Mouse (Mus musculus) adrenal gland, adult 2 months (tissue): ENCODE data around the gene A930017K11Rik. TPM values are rescaled to one million over a fixed set of nuclear protein-coding genes. Genes with fewer than 3 reads are reported as not detected.

ENCODE experiments used
- DNase-seq: peaks from one replicate; pipeline ENCODE4 v3.0.0; 2021
- long read RNA-seq: library from polyadenylated mRNA; stranded (forward); transcript quantifications from one replicate; pipeline ENCODE4 v2.0.0, GENCODE M21; 2021
- polyA plus RNA-seq: library from polyadenylated mRNA; depleted of rRNA; stranded (reverse); fragments of >200 nt; gene quantifications from 2 replicates; pipeline ENCODE4 v1.2.3, GENCODE M21; 2012; rRNA removed
- total RNA-seq, 2 experiments: library from RNA; stranded (reverse); gene quantifications; 2 replicates each; pipeline ENCODE4 v1.2.3; 2021

Gene A930017K11Rik
- total RNA-seq = not detected
- polyA plus RNA-seq = 0.13 TPM in 1 of 2 replicates, not detected in the other
- long read RNA-seq = 0 reads

DNA sequence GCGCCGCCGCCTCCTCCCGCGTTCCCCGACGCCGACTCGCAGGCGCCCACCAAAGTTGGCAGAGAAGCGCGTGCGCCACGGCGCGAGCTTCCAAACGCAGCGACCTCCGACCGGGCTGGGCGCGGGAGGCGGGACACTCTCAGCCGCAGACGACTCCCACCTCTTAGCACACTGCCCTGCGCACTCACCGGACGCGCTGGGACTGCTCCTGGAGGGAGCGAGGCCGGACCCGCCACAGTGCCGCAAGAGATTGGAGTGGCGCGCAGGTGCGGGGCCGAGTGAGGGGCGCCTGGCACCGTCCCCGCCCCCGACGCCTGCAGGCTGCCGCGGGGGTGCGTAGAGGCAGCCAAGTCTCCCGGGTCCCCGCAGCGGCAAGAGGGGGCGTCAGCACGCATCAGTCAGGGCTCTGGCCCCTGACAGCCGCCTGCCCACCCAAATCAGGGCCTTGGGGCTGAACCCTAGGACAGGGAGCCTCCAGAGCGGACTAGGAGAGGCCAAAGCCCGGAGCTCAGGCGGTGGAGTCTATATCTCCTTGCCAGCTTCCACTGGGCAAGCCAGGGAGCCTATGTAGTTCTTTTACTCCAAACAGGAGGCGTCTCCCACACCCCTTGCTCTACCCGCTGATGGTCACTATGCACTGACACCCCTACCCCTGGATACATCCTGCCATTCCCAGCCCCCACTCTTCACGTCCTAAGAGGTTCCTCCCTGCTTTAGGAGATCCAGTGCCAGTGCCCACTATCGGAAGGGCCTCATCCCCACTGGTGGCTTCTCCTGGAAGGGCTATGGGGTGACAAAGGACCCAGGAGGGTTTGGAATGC lies at the start of gene A930017K11Rik:
TSS of gene A930017K11Rik (minus strand) at position 763 of the 821 bp plus-strand sequence.
- peak; percentile 30 for DNase-seq

DNA sequence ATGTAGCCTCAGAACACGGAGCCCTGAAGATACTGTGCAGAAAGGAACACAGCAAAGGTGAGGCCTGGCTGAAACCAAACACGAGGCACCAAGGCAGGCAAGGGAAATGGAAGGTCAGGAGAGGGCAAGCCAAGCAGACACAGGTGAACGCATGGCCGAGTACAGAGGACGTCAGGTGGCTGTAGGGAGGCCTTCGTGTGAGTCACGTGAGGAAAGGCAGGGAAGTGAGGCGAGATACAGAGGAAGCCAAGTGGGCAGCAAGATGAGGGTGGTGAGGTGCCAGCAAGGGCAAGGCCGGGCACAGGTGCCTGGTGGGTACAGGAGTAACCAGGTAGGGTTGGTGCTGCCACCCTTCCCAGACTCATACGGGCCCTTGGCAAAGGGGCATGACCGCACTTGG lies 46.1 kb upstream of the A930017K11Rik start:
- DNase-seq = no peak

DNA sequence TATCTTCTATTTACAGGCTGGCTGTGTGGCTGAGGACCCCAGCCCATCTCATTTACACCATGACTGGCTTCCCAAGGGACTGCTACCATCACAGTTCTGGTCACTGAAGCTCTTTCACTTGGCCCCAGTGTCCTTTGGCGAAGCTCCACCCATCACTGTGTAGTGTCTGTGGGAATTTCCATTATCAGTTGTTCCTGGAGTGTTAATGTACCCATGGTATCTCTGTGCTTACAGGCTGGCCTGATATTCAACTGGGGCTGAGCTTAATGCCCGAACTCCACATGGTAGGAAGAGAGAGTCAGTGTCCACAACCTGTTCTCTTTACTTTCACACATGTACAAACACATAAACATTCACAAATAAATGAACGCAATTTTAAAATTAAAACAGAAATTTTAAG lies 41.1 kb upstream of the A930017K11Rik start:
- no peak for DNase-seq

DNA sequence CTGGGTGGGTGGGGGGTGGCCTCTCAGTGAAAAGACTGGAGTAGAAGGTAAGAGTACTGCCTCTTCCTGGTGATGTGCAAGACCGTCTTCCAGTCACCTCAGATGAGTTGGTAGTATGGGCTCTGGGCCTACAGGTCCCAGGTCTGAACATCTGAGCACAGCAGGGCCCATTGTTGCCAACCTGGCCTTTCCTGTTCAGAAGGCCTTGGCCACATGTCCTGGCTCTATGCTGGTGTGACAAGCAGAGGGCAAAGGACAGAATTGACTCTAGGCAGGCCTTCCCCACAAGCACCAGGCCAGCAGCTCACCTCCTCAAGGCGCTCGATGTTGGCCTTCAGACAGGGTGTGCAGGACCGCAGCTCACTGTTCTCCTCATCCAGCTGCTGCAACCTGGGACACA lies 39.9 kb upstream of the A930017K11Rik start:
- DNase-seq = no peak

DNA sequence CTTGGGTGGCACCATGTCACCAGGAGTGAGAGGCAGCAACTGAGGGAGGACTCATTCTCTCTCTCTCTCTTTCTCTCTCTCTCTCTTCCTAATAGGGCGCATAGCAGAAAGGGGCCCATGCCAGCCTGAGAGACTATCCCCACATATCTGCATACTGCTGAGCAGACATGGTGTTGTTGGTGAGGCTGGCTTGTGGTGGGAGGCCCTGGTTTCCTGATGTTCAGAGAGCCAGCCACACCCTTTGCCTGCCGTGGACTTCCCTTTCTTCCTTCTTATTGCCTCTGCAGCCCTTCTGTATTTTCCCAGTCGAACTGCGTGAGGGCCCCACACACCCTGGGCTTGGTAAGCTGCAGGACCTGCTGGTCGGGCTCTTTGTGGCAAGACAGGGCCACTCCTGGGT lies 38.0 kb upstream of the A930017K11Rik start:
- no peak for DNase-seq

DNA sequence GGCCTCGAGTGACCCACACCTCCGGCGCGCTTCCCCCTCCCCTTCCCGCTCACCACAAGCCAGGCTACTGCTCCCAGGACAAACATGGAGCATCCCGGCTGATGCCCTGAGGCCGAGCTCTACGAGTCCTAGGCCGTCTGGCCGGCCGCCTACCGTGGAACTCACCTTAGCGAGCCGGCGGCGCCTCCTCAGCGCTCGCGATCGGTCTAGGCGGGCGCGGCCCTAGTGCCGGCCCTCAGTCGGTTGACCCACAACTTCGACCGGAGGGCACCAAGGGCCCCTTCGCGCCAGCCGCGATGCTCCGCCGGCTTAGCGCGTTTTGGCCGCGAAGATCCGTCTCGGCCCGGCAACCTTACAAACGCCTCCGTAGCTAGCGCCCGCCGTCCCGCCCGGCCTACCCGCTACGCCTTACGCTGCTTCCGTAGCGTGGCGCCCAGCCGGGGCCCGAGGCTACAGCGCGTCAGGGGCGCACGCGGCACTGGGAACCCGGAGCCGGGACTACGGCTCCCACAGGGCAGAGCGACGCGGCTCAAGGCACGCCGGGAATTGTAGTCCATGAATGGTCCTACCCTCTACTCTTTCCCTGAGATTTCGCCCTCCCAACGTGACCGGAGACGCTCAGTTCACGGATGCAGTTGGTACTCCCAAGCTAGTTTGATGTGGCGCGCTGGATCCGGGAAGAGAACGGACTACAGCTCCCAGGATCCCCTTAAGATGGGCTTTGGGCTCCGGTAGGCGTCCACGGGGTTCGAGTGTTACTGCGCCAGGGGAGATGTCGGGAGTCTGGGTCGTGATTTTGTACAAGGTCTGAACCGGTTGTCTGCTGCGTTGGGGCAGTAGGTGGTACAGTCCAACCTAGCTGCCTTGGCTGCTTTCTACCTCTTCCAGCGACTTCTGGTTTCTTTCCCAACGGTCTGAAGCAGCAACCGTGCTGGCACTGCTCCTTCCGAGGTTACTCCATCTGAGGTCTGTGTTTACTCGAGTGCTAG lies 33.2 kb upstream of the A930017K11Rik start, which contains the start of gene Capn15:
TSS of gene Capn15 (minus strand) at position 491 of the 989 bp plus-strand sequence.
- DNase-seq = peak; percentile 96

DNA sequence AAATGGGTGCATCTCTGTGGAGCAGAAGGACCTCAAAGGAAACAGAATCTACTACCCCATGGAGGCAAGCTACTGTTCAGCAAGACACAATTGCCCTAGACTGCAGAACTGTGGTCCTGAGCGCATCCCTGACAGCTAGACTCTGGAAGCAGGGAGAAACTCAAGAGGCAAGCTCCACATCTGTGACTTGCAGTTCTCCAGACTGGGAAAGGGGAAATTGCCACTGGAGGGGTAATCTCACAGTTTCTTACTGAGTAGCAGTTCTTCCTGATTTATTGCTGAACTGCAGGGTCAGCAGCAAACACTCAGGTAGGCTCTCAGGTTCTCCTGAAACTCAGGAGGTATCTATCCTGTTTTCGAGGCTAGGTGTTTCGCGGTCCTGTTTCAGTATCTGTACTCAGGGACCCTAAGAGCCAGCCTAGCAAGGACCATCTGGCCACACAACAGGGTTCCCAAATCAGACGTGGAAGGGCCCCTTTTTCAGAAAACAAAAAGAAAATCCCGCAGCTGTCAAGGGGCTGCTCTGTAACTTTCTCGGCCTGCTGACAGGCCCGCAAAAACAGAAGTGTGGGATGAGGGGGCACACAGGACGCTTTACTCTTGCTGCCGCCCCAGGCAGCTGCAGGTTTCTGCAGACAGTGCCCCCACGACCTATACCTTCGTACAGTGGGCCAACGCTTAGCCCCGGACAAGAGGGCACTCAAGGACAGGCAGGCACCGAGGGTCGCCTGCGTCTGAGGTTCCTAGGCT lies 32.4 kb upstream of the A930017K11Rik start:
- no peak for DNase-seq

DNA sequence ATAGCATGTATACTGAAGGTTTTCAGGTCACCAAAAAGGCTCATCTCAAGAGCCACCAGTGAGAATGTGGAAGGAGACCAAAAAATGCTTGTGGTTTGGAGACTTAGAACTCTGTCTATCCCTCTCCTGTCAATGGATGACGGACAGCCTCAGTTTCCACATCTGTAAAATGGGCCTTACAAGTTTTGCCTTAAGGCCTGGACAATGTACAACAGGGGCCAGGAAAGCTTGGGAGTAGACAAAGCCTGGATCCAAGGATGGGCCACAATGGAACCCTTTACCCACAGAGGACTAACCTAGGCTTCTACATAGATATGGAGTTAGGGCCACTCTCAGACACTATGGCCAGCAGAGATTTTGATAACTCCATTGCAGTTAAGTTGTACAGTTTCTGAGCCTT lies 31.7 kb upstream of the A930017K11Rik start:
- no peak for DNase-seq

DNA sequence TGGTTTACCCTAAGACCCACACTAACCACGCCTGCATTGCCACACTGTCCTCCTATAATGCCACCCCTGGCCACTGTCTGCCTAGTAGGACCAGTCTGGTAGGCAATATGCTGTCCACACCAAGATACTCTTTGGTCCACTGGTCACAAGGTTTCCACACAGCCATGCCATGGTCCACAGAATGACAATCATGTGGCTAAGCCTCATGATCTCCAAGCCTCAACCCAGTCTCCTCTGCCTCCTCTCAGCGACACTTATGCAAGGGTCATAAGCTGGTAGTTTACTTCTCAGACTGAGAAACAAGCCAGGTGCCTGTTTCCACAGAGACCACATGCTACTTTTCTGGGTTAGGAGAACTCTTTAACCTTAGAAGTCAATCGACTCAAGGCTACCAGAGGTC lies 30.5 kb upstream of the A930017K11Rik start:
- DNase-seq = no peak

DNA sequence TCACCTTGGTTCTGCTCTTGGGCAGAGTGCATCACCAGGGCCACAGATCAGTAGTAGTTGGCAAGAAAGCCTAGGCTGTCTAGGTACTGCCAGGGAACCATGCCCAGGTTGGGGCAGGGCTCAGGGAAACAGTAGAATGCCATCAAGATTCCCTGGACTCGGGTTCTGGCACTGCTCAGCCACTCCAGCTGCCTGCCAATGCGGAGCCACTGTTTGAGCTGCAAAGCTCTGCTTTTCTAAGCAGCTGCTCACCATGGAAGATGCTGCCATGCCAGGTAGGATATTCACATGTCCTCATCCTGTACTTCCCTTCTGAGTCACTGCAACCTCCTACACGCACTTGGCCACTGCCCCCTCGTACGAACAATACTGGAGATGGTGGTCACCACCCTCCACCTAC lies 28.5 kb upstream of the A930017K11Rik start:
- peak; percentile 24 for DNase-seq

DNA sequence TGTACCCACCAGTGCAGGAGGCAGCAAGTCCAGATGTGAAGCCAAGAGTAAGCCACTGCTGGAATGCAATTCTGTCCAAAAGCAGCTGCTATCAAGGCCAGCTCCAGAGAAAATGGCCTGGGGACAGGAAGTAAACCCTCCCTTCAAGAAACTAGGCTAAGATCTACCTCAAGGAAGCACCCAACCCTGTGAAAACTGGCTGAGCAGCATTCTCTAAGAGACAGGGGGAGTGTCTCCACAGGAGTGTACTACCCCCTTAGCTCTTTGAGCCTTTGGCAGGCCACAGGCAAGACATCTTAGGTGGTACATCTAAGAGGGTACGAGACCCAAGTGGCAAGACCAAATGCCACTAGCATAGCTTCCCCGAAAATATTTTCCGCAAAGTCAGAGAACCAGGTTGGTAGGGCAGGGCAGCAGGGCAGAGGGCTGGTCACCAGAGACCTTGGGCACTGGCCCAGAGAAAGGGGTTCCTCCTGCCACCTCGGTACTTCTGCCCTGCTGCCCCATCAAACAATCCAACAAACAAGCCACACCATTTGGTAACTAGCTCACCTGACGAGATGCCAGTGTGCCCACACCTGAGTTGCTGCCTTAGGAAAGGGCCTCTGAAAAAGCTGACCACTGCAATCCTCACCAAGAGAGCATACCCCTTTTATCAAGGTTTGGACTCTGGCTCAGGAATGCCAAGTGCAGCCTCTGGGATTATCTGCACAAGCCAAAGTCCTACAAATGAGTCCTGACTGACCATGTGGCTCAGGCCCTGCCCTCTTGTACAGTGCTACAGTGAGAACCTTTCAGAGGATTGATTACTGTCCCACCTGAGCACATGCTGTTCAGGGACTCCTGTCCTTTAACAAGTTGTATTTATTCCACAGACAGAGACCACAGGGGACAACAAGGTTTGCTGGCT lies 27.7 kb upstream of the A930017K11Rik start:
- DNase-seq = no peak

DNA sequence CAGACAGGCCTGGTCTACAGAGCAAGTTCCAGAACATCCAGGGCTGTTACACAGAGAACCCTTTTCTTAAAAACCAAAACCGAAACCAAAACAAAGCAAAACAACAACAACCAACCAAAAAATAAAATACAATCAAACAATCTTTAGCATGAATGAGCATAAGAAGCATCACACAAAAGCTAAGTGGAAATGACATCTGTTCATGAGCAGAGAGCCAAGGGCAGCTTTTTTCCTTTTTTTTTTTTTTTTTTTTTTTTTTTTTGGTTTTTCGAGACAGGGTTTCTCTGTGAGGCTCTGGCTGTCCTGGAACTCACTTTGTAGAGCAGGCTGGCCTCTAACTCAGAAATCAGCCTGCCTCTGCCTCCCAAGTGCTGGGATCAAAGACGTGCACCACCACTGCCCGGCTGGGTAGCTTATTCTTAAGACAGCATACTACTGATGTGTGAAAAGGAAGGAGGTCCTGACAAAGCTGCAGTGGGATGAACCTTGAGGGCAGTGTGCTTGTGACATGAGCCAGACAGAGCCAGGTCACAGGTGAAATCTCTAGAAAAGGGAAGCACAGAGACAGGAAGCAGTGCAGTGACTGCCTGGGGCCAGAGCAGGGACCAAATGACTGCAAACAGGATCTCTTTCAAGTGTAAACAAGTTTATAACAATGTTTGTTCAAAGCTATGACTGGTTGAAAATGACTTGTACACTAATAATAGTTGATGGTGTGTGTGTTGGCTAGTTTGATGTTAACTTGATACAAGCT lies 18.8 kb upstream of the A930017K11Rik start:
- DNase-seq = no peak

DNA sequence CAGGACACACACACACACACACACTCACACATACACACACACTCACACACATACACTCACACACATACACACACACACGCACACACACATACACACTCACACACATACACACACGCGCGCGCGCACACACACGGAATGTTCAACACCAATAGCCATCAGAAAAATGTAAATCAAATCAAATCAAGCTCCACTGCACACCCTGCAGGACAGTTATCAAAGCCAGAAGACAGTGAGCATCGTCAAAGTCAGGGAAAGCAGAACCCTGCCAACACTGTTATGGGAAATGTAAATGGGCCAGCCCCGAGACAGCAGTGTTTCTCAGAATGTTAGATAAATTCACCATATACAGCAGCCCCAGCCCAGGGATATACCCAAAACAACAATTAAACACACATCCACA lies 18.1 kb upstream of the A930017K11Rik start:
- DNase-seq = no peak

DNA sequence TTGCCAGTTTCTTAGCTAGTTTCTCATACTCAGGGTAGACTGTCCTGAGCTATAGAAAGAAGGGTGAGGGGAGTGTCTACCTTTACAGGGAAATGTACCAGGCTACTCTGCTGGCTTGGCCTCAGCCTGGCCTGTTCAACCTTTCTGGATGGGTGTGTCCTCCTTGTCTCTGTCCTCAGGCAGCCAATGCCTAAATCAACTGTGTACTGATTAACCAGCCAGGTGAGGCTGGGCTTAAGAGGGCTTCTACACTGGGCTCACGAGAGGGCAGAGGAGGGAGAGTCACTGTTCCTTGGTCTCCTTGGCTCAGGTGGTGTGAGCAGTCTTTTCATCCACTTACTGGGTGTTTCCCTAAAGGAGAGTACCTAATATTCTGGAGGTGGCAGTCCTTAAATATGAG lies 15.8 kb upstream of the A930017K11Rik start:
- no peak for DNase-seq

DNA sequence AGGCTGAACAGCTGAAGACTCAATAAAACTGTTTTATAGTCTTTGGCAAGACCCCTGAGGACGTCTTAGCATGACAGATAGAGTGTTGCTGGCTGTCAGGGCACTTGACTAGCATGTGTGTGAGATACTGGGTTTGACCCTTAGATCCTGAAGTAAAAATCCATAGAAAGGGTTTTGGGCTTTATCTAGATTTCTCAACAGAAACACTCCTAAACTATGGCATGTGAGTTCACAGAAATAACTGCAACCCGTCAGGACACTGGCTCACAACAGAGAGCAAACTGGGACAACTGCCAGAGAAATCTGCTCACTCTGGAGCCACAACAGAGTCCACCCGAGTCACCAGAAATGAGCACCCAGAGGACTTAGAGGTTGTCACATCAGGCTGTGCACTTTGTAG lies 15.3 kb upstream of the A930017K11Rik start:
- no peak for DNase-seq

DNA sequence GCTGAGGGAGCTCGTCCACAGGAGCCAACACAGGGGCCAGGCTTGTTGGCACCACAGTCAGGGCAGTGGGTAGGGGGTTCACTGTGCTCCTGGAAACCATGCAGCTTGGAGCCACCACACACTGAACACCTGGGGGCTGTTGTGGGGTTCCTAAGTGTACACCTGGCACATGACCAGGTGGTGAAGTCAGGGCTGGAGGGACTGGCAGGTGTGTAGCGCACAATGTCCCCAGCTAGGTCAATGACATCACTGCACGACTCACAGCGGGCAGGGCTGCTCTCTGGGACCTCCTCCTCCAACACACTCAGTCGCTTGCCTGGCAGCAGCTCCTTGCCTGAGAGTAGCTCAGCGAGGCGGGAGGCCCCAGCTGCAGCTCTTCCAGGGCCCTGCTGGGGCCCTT lies 11.9 kb upstream of the A930017K11Rik start:
- no peak for DNase-seq

DNA sequence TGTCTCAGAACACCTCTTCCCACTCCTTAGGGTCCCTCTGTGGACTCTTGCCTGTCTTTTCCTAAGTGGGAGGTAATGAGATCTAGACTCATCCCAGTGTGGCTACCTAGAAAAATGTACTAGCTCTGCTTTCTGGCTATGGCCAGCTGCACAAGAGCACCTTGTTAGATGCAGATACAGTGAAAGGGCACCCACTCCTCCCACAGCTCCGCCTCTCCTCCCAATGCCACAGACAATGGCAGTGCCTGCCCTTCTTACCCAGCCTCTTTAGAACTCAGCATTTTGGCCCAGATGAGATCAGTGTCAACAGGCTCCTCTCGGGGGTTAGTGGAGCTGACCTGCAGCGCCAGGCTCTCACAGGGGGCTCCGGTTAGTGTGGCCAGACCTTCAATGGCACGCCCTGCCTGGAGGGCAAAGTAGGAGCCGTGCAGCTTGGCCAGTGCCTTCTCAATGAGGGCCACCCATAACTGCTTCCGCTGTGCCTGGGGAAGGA lies 10.1 kb upstream of the A930017K11Rik start:
- no peak for DNase-seq

DNA sequence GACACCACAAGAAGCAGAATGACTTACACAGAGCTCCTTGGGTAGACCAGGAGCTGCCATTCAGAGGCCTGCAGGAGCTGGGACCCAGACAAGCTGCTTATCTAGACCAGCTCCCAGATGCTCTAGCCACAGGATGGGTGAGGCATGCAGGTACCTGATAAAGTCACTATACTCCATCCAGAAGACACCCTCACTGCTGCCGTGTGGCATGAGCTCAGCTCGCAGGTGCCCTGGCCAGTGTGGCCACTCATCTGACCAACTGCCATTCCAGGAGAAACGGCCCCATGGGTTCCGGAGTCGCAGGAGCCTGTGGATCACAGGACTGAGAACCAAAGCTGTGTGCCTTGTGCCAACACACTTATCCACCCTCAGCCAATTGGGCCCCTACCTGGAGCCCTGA lies 9.2 kb upstream of the A930017K11Rik start:
- no peak for DNase-seq

DNA sequence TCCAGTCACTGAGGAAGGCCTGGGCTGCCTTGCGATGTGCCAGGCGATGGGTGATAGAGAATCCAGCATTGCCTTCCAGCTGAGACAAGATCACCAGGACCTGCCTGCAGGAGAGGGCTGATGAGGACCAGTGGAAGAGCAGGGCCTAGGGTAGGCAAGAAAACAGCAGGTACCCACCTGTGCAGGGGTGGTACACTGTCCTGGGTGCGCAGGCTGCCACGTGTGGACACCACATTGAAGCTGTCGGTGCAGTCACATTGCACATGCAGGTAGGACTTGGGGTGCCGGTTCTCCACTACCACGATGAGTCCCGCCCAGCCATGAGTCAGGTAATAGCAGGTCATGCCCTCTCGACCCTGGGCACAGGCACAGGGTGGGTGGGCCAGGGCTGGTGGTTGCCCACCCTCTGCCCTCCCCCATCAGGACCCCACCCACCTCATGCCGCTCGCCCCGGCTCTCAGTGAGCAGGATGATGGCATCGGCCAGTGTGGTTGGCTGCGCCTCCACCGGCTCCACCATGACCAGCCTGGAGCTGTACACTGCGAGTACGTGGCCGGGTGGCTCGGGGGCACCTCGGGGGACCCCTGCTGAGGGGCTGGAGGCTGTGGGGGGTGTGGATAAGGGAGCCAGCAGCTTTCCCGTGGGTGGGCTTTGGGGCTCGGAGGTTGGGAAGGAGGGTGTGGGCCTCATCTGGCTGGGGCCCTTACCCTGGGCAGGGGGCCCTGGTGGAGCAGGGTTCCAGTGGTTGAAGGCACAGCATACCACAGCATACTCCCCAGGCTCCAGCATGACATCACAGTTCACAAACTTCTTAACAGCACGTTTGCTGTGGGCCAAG lies 7.5 kb upstream of the A930017K11Rik start:
- no peak for DNase-seq
